ENCODE assay signal across 10 mouse cellular contexts in genomic region chr11:52230694-52231093, GRCm38 (mm10). TPM values are rescaled to one million over a fixed set of nuclear protein-coding genes. Genes with fewer than 3 reads are reported as not detected.
DNase-seq lines count a peak whose midpoint lies in the region; ATAC-seq and TF ChIP-seq lines count a peak whose summit lies in the region.
"Had no signal": no experiment of that assay in that cellular context is flagged by ENCODE, and none has a peak within 500 bp of the region (broad histone marks: within the 10 kb centered on the region; RNA-seq: fewer than 3 reads in every experiment).

No protein-coding gene starts in this region.

- H3K4me1 ChIP-seq in heart, embryonic 15.5 days (replicated peaks): peaks cover 20% of the 10 kb centered on the region
- peaks cover 22% of the 10 kb centered on the region; the same call in 1 of the 2 replicates for H3K4me1 ChIP-seq in embryonic facial prominence, embryonic 15.5 days
- H3K4me1 ChIP-seq in midbrain, postnatal 0 days (ENCODE audit: insufficient read depth, low read length): peaks cover 11% of the 10 kb centered on the region; the same call in 1 of the 2 replicates

- ATAC-seq in heart, embryonic 15.5 days (replicated peaks; ENCODE audit: insufficient number of reproducible peaks, insufficient read depth, low FRiP score, low read depth): no peak
- ATAC-seq in embryonic facial prominence, embryonic 15.5 days (ENCODE audit: insufficient number of reproducible peaks, low FRiP score, low TSS enrichment, low read depth): no peak
- no peak for ATAC-seq in midbrain, postnatal 0 days (ENCODE audit: low FRiP score)

- TF ChIP-seq CTCF in midbrain, postnatal 0 days (IDR thresholded peaks at IDR 0.05): no peak

- H3K27me3 ChIP-seq in heart, embryonic 15.5 days: no peaks in the 10 kb centered on the region
- no peaks in the 10 kb centered on the region for H3K27me3 ChIP-seq in embryonic facial prominence, embryonic 15.5 days
- H3K27me3 ChIP-seq in midbrain, postnatal 0 days (ENCODE audit: insufficient read depth, low read length): no peaks in the 10 kb centered on the region

- H3K9me3 ChIP-seq in heart, embryonic 15.5 days (replicated peaks): no peaks in the 10 kb centered on the region
- H3K9me3 ChIP-seq in embryonic facial prominence, embryonic 15.5 days (replicated peaks): no peaks in the 10 kb centered on the region
- no peaks in the 10 kb centered on the region for H3K9me3 ChIP-seq in midbrain, postnatal 0 days (ENCODE audit: low read length)

- H3K4me3 ChIP-seq in heart, embryonic 15.5 days: peak overlapping the region; percentile 64
- peak overlapping the region; percentile 98 for H3K4me3 ChIP-seq in embryonic facial prominence, embryonic 15.5 days (replicated peaks)
- H3K4me3 ChIP-seq in midbrain, postnatal 0 days (ENCODE audit: low read depth, low read length): peak overlapping the region; percentile 89

- no peak for DNase-seq in heart, adult 9 months (ENCODE audit: low spot score in 2 of 2)
- peak; percentile 74 for DNase-seq in large intestine, adult 2 months (ENCODE audit: low read depth, low spot score)
- no peak for DNase-seq in midbrain, postnatal 0 days (ENCODE audit: low spot score)
- no peak for DNase-seq in ovary, postnatal 36 days (ENCODE audit: low spot score)
- DNase-seq in cerebellum, postnatal 10 days: no peak
- DNase-seq in kidney, adult 9 months: no peak
- DNase-seq: right cerebral cortex, postnatal 14 days had no signal

- H3K4me2 ChIP-seq in heart, embryonic 15.5 days: peak overlapping the region; percentile 63
- H3K4me2 ChIP-seq in embryonic facial prominence, embryonic 15.5 days (replicated peaks): peak overlapping the region; percentile 52
- peak overlapping the region; percentile 63 for H3K4me2 ChIP-seq in midbrain, postnatal 0 days (ENCODE audit: low read depth, low read length, poor library complexity, severe bottlenecking)

- H3K9ac ChIP-seq in heart, embryonic 15.5 days: 0 out of 2 replicates have a peak overlapping the region, but pooled peaks have one; percentile 80
- no peak overlapping the region for H3K9ac ChIP-seq in embryonic facial prominence, embryonic 15.5 days
- H3K9ac ChIP-seq in midbrain, postnatal 0 days (replicated peaks; ENCODE audit: low read length, poor library complexity, severe bottlenecking): peak overlapping the region; percentile 94; the same call in 1 of the 2 replicates

- whole genome bisulfite sequencing in heart, embryonic 15.5 days: 56% methylated on average over 5 of the region's 5 CpGs
- 54% methylated on average over 5 of the region's 5 CpGs for WGBS in embryonic facial prominence, embryonic 15.5 days
- 24% methylated on average over 5 of the region's 5 CpGs for WGBS in large intestine, adult 2 months
- WGBS in midbrain, postnatal 0 days: 65% methylated on average over 5 of the region's 5 CpGs

- H3K36me3 ChIP-seq in heart, embryonic 15.5 days: no peaks in the 10 kb centered on the region
- no peaks in the 10 kb centered on the region for H3K36me3 ChIP-seq in embryonic facial prominence, embryonic 15.5 days
- H3K36me3 ChIP-seq in midbrain, postnatal 0 days (ENCODE audit: insufficient read depth, low read length): no peaks in the 10 kb centered on the region

- no peak overlapping the region for H3K27ac ChIP-seq in heart, embryonic 15.5 days
- H3K27ac ChIP-seq in embryonic facial prominence, embryonic 15.5 days (replicated peaks): peak overlapping the region; percentile 97; the same call in 1 of the 2 replicates
- H3K27ac ChIP-seq in midbrain, postnatal 0 days (ENCODE audit: low read depth, low read length): peak overlapping the region; percentile 99

RNA-seq across cellular contexts. Expression of gene Skp1a, which starts 1.1 kb away (rescaled TPM):
- polyA plus RNA-seq in heart, embryonic 15.5 days (2015; fragmentation: Nextera tagmentation; extraction: Ambion mirVana): 464 and 512 TPM in 2 replicates
- polyA plus RNA-seq in embryonic facial prominence, embryonic 15.5 days (2015; fragmentation: Nextera tagmentation; extraction: Ambion mirVana): 748 and 818 TPM in 2 replicates
- polyA plus RNA-seq in large intestine, adult 2 months (2012; rRNA removed): 35.6 and 55.6 TPM in 2 replicates
- total RNA-seq in midbrain, postnatal 0 days (2014; rRNA removed): 466 and 613 TPM in 2 replicates
- 1,145 and 1,185 TPM in 2 replicates for polyA plus RNA-seq in midbrain, postnatal 0 days (2015; fragmentation: Nextera tagmentation; extraction: Ambion mirVana)

RNA-seq across cellular contexts. Expression of gene Olfr1371, which starts 16.9 kb away (rescaled TPM):
- polyA plus RNA-seq in heart, embryonic 15.5 days (2015; fragmentation: Nextera tagmentation; extraction: Ambion mirVana): not detected in 2 replicates
- polyA plus RNA-seq in embryonic facial prominence, embryonic 15.5 days (2015; fragmentation: Nextera tagmentation; extraction: Ambion mirVana): not detected in 2 replicates
- not detected in 2 replicates for polyA plus RNA-seq in large intestine, adult 2 months (2012; rRNA removed)
- not detected in 2 replicates for total RNA-seq in midbrain, postnatal 0 days (2014; rRNA removed)
- not detected in 2 replicates for polyA plus RNA-seq in midbrain, postnatal 0 days (2015; fragmentation: Nextera tagmentation; extraction: Ambion mirVana)
- total RNA-seq: layer of hippocampus, adult 18-20 months had no signal

RNA-seq across cellular contexts. Expression of gene Tcf7, which starts 52.1 kb away (rescaled TPM):
- 5.0 and 36.0 TPM in 2 replicates for polyA plus RNA-seq in heart, embryonic 15.5 days (2015; fragmentation: Nextera tagmentation; extraction: Ambion mirVana)
- polyA plus RNA-seq in embryonic facial prominence, embryonic 15.5 days (2015; fragmentation: Nextera tagmentation; extraction: Ambion mirVana): 21.5 and 22.6 TPM in 2 replicates
- 11.9 TPM in 2 replicates for polyA plus RNA-seq in large intestine, adult 2 months (2012; rRNA removed)
- 2.0 and 2.6 TPM in 2 replicates for total RNA-seq in midbrain, postnatal 0 days (2014; rRNA removed)
- polyA plus RNA-seq in midbrain, postnatal 0 days (2015; fragmentation: Nextera tagmentation; extraction: Ambion mirVana): 3.1 and 3.2 TPM in 2 replicates
